8 mouse cellular contexts compared by ENCODE assay signal in the genomic region with DNA sequence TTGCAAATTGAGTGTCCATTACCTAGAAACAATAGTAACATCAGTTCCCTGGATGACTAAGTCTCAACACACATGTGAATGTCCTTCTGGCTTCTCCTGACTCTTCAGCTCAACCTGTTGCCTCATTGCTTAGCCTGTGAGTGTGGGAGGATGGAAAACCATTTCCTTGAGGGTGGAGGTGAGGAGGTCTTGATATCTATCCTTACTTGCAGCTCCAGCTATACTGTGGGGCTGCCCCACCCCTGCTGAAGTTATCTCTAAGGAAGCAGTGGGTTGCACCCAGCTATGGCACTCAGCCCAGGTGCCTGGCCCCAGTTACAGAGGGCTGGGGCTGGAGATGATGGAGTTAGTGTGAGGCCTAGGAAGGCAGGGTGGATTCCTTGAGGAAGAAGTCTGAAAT. TPM values are rescaled to one million over a fixed set of nuclear protein-coding genes. Genes with fewer than 3 reads are reported as not detected.
DNase-seq lines count a peak whose midpoint lies in the region; ATAC-seq lines count a peak whose summit lies in the region.
"Had no signal": no experiment of that assay in that cellular context is flagged by ENCODE, and none has a peak within 500 bp of the region (broad histone marks: within the 10 kb centered on the region; RNA-seq: fewer than 3 reads in every experiment).

No protein-coding gene starts in this region.

- peaks cover 38% of the 10 kb centered on the region for H3K4me1 ChIP-seq in lung, embryonic 15.5 days
- H3K4me1 ChIP-seq in embryonic facial prominence, embryonic 14.5 days (ENCODE audit: control insufficient read depth, insufficient read depth, low read length) = peaks cover 14% of the 10 kb centered on the region
- peaks cover 31% of the 10 kb centered on the region for H3K4me1 ChIP-seq in limb, embryonic 13.5 days

- no peak for ATAC-seq in lung, embryonic 15.5 days (ENCODE audit: borderline replicate concordance, extremely low read depth, low FRiP score, low TSS enrichment)
- ATAC-seq in embryonic facial prominence, embryonic 14.5 days (ENCODE audit: low read depth) = no peak
- ATAC-seq in limb, embryonic 13.5 days (ENCODE audit: low FRiP score, low read depth) = no peak
- ATAC-seq in CD4-positive, CD25-positive, alpha-beta regulatory T cell, adult 4 months = no peak

- H3K9me3 ChIP-seq in lung, embryonic 15.5 days = no peaks in the 10 kb centered on the region
- no peaks in the 10 kb centered on the region for H3K9me3 ChIP-seq in embryonic facial prominence, embryonic 14.5 days (ENCODE audit: control insufficient read depth, low read length)
- H3K9me3 ChIP-seq in limb, embryonic 13.5 days = no peaks in the 10 kb centered on the region

- H3K9ac ChIP-seq in lung, embryonic 15.5 days = no peak overlapping the region
- no peak overlapping the region for H3K9ac ChIP-seq in embryonic facial prominence, embryonic 14.5 days (ENCODE audit: low read depth, low read length)
- H3K9ac ChIP-seq in limb, embryonic 13.5 days = no peak overlapping the region; the same call in 1 of the 2 replicates

- peak overlapping the region; percentile 97 for H3K4me2 ChIP-seq in lung, embryonic 15.5 days
- H3K4me2 ChIP-seq in embryonic facial prominence, embryonic 14.5 days (ENCODE audit: low read depth, low read length) = peak overlapping the region; percentile 91
- peak overlapping the region; percentile 95 for H3K4me2 ChIP-seq in limb, embryonic 13.5 days (replicated peaks)

- H3K27me3 ChIP-seq in lung, embryonic 15.5 days = peaks cover 8% of the 10 kb centered on the region; the same call in 1 of the 2 replicates
- 0 out of 2 replicates have a peak, but pooled peaks cover 6% of the 10 kb centered on the region for H3K27me3 ChIP-seq in embryonic facial prominence, embryonic 14.5 days (replicated peaks; ENCODE audit: control insufficient read depth, insufficient read depth, low read length)
- H3K27me3 ChIP-seq in limb, embryonic 13.5 days = peaks cover 11% of the 10 kb centered on the region

- no peaks in the 10 kb centered on the region for H3K36me3 ChIP-seq in lung, embryonic 15.5 days
- no peaks in the 10 kb centered on the region; the same call in 1 of the 2 replicates for H3K36me3 ChIP-seq in embryonic facial prominence, embryonic 14.5 days (ENCODE audit: control insufficient read depth, insufficient read depth, low read length)
- H3K36me3 ChIP-seq in limb, embryonic 13.5 days = peaks cover 11% of the 10 kb centered on the region; the same call in 1 of the 2 replicates

- H3K27ac ChIP-seq in lung, embryonic 15.5 days = no peak overlapping the region
- no peak overlapping the region for H3K27ac ChIP-seq in embryonic facial prominence, embryonic 14.5 days (replicated peaks; ENCODE audit: low read depth, low read length)
- no peak overlapping the region for H3K27ac ChIP-seq in limb, embryonic 13.5 days

- no peak for DNase-seq in lung, postnatal 10 days
- no peak for DNase-seq in embryonic facial prominence, embryonic 14.5 days (ENCODE audit: low spot score)
- peak; percentile 36 to 39 for DNase-seq in thymus, adult 18-20 months
- no peak for DNase-seq in left cerebral cortex, adult 18-20 months (ENCODE audit: low spot score in 2 of 2)
- DNase-seq: kidney, adult 8-10 months had no signal

- no peak overlapping the region; the same call in 1 of the 2 replicates for H3K4me3 ChIP-seq in lung, embryonic 15.5 days
- peak overlapping the region; percentile 66; the same call in 1 of the 2 replicates for H3K4me3 ChIP-seq in embryonic facial prominence, embryonic 14.5 days (ENCODE audit: low read depth, low read length)
- H3K4me3 ChIP-seq in limb, embryonic 13.5 days = peak overlapping the region; percentile 73

RNA-seq across cellular contexts. Expression of a gene that starts 3.3 kb away (rescaled TPM):
- polyA plus RNA-seq in lung, embryonic 15.5 days (2015; fragmentation: Nextera tagmentation; extraction: Ambion mirVana) = 15.1 and 15.9 TPM in 2 replicates
- polyA plus RNA-seq in embryonic facial prominence, embryonic 14.5 days (2014; fragmentation: Nextera tagmentation; extraction: Ambion mirVana) = 14.3 and 17.0 TPM in 2 replicates
- polyA plus RNA-seq in limb, embryonic 13.5 days (2015; fragmentation: Nextera tagmentation; extraction: Ambion mirVana) = 16.8 and 18.9 TPM in 2 replicates
- under 1 TPM; 0.21 to 0.23 TPM for total RNA-seq in left cerebral cortex, adult 18-20 months (2021)
- 1 to 10 TPM; 3.8 to 4.7 TPM for polyA plus RNA-seq in CD4-positive, CD25-positive, alpha-beta regulatory T cell, adult 4 months (2017; shearing (Covaris generic))

RNA-seq across cellular contexts. Expression of a gene that starts 15.1 kb away (rescaled TPM):
- 44.3 and 48.0 TPM in 2 replicates for polyA plus RNA-seq in lung, embryonic 15.5 days (2015; fragmentation: Nextera tagmentation; extraction: Ambion mirVana)
- polyA plus RNA-seq in embryonic facial prominence, embryonic 14.5 days (2014; fragmentation: Nextera tagmentation; extraction: Ambion mirVana) = 55.5 and 55.7 TPM in 2 replicates
- 47.8 and 51.3 TPM in 2 replicates for polyA plus RNA-seq in limb, embryonic 13.5 days (2015; fragmentation: Nextera tagmentation; extraction: Ambion mirVana)
- total RNA-seq in left cerebral cortex, adult 18-20 months (2021) = 10 to 100 TPM; 46.9 to 57.8 TPM
- 10 to 100 TPM; 34.7 to 40.8 TPM for polyA plus RNA-seq in CD4-positive, CD25-positive, alpha-beta regulatory T cell, adult 4 months (2017; shearing (Covaris generic))

RNA-seq across cellular contexts. Expression of a gene that starts 19.5 kb away (rescaled TPM):
- polyA plus RNA-seq in lung, embryonic 15.5 days (2015; fragmentation: Nextera tagmentation; extraction: Ambion mirVana) = 0.20 and 0.27 TPM in 2 replicates
- polyA plus RNA-seq in embryonic facial prominence, embryonic 14.5 days (2014; fragmentation: Nextera tagmentation; extraction: Ambion mirVana) = 0.48 and 1.6 TPM in 2 replicates
- 0.14 and 0.27 TPM in 2 replicates for polyA plus RNA-seq in limb, embryonic 13.5 days (2015; fragmentation: Nextera tagmentation; extraction: Ambion mirVana)
- total RNA-seq in left cerebral cortex, adult 18-20 months (2021) = not detected
- not detected for polyA plus RNA-seq in CD4-positive, CD25-positive, alpha-beta regulatory T cell, adult 4 months (2017; shearing (Covaris generic))

RNA-seq across cellular contexts. Expression of a gene that starts 43.3 kb away (rescaled TPM):
- 63.8 and 63.9 TPM in 2 replicates for polyA plus RNA-seq in lung, embryonic 15.5 days (2015; fragmentation: Nextera tagmentation; extraction: Ambion mirVana)
- 44.5 and 48.2 TPM in 2 replicates for polyA plus RNA-seq in embryonic facial prominence, embryonic 14.5 days (2014; fragmentation: Nextera tagmentation; extraction: Ambion mirVana)
- 31.8 and 32.9 TPM in 2 replicates for polyA plus RNA-seq in limb, embryonic 13.5 days (2015; fragmentation: Nextera tagmentation; extraction: Ambion mirVana)
- total RNA-seq in left cerebral cortex, adult 18-20 months (2021) = 1 to 10 TPM; 8.2 to 8.5 TPM
- 100 to 1,000 TPM in 1 of 2 experiments, 10 to 100 TPM in 1; 89.3 to 121 TPM for polyA plus RNA-seq in CD4-positive, CD25-positive, alpha-beta regulatory T cell, adult 4 months (2017; shearing (Covaris generic))

RNA-seq across cellular contexts. Expression of a gene that starts 44.6 kb away (rescaled TPM):
- 0.70 and 0.79 TPM in 2 replicates for polyA plus RNA-seq in lung, embryonic 15.5 days (2015; fragmentation: Nextera tagmentation; extraction: Ambion mirVana)
- polyA plus RNA-seq in embryonic facial prominence, embryonic 14.5 days (2014; fragmentation: Nextera tagmentation; extraction: Ambion mirVana) = 2.5 and 3.4 TPM in 2 replicates
- polyA plus RNA-seq in limb, embryonic 13.5 days (2015; fragmentation: Nextera tagmentation; extraction: Ambion mirVana) = 0.65 and 1.1 TPM in 2 replicates
- total RNA-seq in left cerebral cortex, adult 18-20 months (2021) = 10 to 100 TPM; 91.9 to 95.9 TPM
- not detected for polyA plus RNA-seq in CD4-positive, CD25-positive, alpha-beta regulatory T cell, adult 4 months (2017; shearing (Covaris generic))

Comparison
In these comparisons a context has a peak if more than half of its experiments do, and no peak if none do; other contexts are left out.
1. DNase-seq: peak in thymus, adult 18-20 months (2 of 2); none in lung, postnatal 10 days (single experiment), embryonic facial prominence, embryonic 14.5 days (single experiment) and left cerebral cortex, adult 18-20 months (0 of 2).
2. Peak in every context shown above with its lines, with median percentiles within 50 percentile points of each other: H3K4me2 ChIP-seq.